Mouse (Mus musculus): ENCODE data around the gene Hsdl2.

Hsdl2 gene

GRCm38 (mm10) chr4:59628255-59628654, 46.9 kb downstream of the Hsdl2 start:
- DNase-seq, result no peak

GRCm38 (mm10) chr4:59629076-59629874, 47.9 kb downstream of the Hsdl2 start:
- no peak for DNase-seq

GRCm38 (mm10) chr4:59630122-59630521, 48.8 kb downstream of the Hsdl2 start:
- DNase-seq, result no peak

GRCm38 (mm10) chr4:59634532-59634931, 53.2 kb downstream of the Hsdl2 start:
- no peak for DNase-seq

- no peak for DNase-seq
These were observed 57.8 kb downstream of the Hsdl2 start for GRCm38 (mm10) chr4:59639163-59639562.

GRCm38 (mm10) chr4:59640720-59641119, 59.4 kb downstream of the Hsdl2 start:
- DNase-seq, result no peak

- DNase-seq, result no peak
These were observed 60.7 kb downstream of the Hsdl2 start for GRCm38 (mm10) chr4:59642039-59642438.

- DNase-seq, result no peak
These were observed 61.3 kb downstream of the Hsdl2 start for GRCm38 (mm10) chr4:59642657-59643056.

GRCm38 (mm10) chr4:59644431-59644830, 63.1 kb downstream of the Hsdl2 start:
- DNase-seq, result no peak

GRCm38 (mm10) chr4:59644992-59645391, 63.6 kb downstream of the Hsdl2 start:
- DNase-seq, result no peak

GRCm38 (mm10) chr4:59645610-59646009, 64.2 kb downstream of the Hsdl2 start:
- DNase-seq, result no peak

- no peak for DNase-seq
These were observed 64.8 kb downstream of the Hsdl2 start for GRCm38 (mm10) chr4:59646020-59646696.

- no peak for DNase-seq
These were observed 67.8 kb downstream of the Hsdl2 start for GRCm38 (mm10) chr4:59649119-59649518.

GRCm38 (mm10) chr4:59652166-59652681, 70.9 kb downstream of the Hsdl2 start:
- no peak for DNase-seq

GRCm38 (mm10) chr4:59656061-59656642, 74.8 kb downstream of the Hsdl2 start:
- DNase-seq, result no peak

GRCm38 (mm10) chr4:59662163-59662562, 80.8 kb downstream of the Hsdl2 start:
- no peak for DNase-seq

GRCm38 (mm10) chr4:59663451-59663850, 82.1 kb downstream of the Hsdl2 start:
- DNase-seq, result no peak

GRCm38 (mm10) chr4:59666550-59667317, 85.4 kb downstream of the Hsdl2 start:
- DNase-seq, result peak; percentile 26

GRCm38 (mm10) chr4:59668050-59668449, 86.7 kb downstream of the Hsdl2 start:
- DNase-seq, result no peak
